Mouse (Mus musculus): ENCODE data around the gene Ing3.

- TF ChIP-seq POLR2A (IDR thresholded peaks at IDR 0.05; ENCODE audit: borderline replicate concordance, insufficient read depth, low read length) (no peak), CTCF (IDR thresholded peaks at IDR 0.05; ENCODE audit: borderline replicate concordance, insufficient read depth, low read depth, low read length) (no peak)
Measured at GRCm38 (mm10) chr6:22024168-22024567, 74.8 kb downstream of the Ing3 start.

Data from cerebellum, adult 2 months (tissue).